Mouse (Mus musculus) lung, embryonic 14.5 days (tissue): ENCODE results near the gene Sh2b2. TPM values are rescaled to one million over a fixed set of nuclear protein-coding genes. Genes with fewer than 3 reads are reported as not detected.

Source experiments
- ATAC-seq: fragments of 200-750 bp; cut with Nextera tagmentation; 2 replicates; pipeline ENCODE4 v1.8.0; 2017; ENCODE audit warnings: mild to moderate bottlenecking, moderate TSS enrichment, moderate library complexity; ENCODE audit not compliant: insufficient read depth
- DNase-seq: peaks from one replicate; pipeline ENCODE4 v3.0.0-alpha.2; 2015
- H3K27ac ChIP-seq: fragments of 300-500 bp; sonication (generic); 2 replicates; pipeline ENCODE4 v1.5.1; 2014; ENCODE audit warnings: low read depth, mild to moderate bottlenecking, moderate library complexity
- H3K27me3 ChIP-seq: fragments of 300-500 bp; sonication (generic); 2 replicates; pipeline ENCODE4 v1.6.1; 2014; ENCODE audit warnings: low read length, control low read depth; ENCODE audit not compliant: insufficient read depth
- H3K36me3 ChIP-seq: fragments of 300-500 bp; sonication (generic); 2 replicates; pipeline ENCODE4 v1.6.1; 2014; ENCODE audit warnings: control low read depth; ENCODE audit not compliant: insufficient read depth
- H3K4me1 ChIP-seq: fragments of 300-500 bp; sonication (generic); 2 replicates; pipeline ENCODE4 v1.6.1; 2014; ENCODE audit warnings: antibody characterized with exemption, control low read depth; ENCODE audit not compliant: insufficient read depth
- H3K4me2 ChIP-seq: fragments of 300-500 bp; sonication (generic); 2 replicates; pipeline ENCODE4 v1.6.1; 2014; ENCODE audit warnings: mild to moderate bottlenecking
- H3K4me3 ChIP-seq: fragments of 300-500 bp; sonication (generic); 2 replicates; pipeline ENCODE4 v1.5.1; 2014; ENCODE audit warnings: low read depth, low read length
- H3K9ac ChIP-seq: fragments of 300-500 bp; sonication (generic); 2 replicates; pipeline ENCODE4 v1.6.1; 2014
- H3K9me3 ChIP-seq: fragments of 300-500 bp; sonication (generic); 2 replicates; pipeline ENCODE4 v1.6.1; 2016; ENCODE audit warnings: low read depth, low read length, control low read depth
- CTCF ChIP-seq: IDR thresholded peaks from 2 replicates; pipeline ENCODE4 v1.5.1; 2016; ENCODE audit warnings: antibody characterized with exemption, low read depth
- WGBS: fragments of 180-500 bp; shearing (Covaris S2); extraction: QIAGEN DNeasy Blood & Tissue Kit; methylation state at CpG from one replicate; pipeline ENCODE4 v1.1.7; 2014; 5-methylcytosine and 5-hydroxymethylcytosine counted together
- polyA plus RNA-seq: library from polyadenylated mRNA; unstranded; fragments of >200 nt; fragmentation: Nextera tagmentation; extraction: Ambion mirVana; gene quantifications from 2 replicates; pipeline ENCODE4 v1.2.1, GENCODE M21; 2014

The Sh2b2 gene
- polyA plus RNA-seq, 1 experiment from 2014 or later = 5.9 TPM

DNA sequence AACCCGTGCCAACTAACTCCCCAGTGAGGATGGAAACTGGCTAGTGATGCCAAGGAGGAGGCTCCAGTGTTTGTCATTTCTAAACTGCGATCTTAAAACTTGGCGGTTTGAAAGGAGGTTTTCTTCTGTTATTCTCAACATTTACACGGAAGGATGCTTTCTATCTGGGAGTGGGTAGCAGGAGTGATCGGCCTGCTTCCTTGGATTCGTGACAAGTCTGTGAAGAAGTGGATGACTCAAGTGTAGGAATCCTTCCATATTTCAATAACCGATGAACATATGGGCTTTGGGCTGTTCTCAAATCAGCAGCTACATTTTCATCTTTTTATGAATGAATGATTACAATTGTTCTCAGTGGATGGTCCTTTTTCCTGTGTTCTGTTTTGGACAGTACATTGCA lies 38.8 kb upstream of the Sh2b2 start:
- no peak for TF ChIP-seq CTCF
- Histone ChIP-seq H3K27me3 (no peaks in the 10 kb centered on the region), H3K9me3 (no peaks in the 10 kb centered on the region), H3K4me1 (no peaks in the 10 kb centered on the region), H3K4me2 (no peak overlapping the region), H3K36me3 (peaks cover 71% of the 10 kb centered on the region), H3K27ac (no peak overlapping the region), H3K9ac (no peak overlapping the region), H3K4me3 (no peak overlapping the region)
- no peak for DNase-seq
- ATAC-seq = no peak
- 85% methylated on average over 7 of the region's 7 CpGs for WGBS

DNA sequence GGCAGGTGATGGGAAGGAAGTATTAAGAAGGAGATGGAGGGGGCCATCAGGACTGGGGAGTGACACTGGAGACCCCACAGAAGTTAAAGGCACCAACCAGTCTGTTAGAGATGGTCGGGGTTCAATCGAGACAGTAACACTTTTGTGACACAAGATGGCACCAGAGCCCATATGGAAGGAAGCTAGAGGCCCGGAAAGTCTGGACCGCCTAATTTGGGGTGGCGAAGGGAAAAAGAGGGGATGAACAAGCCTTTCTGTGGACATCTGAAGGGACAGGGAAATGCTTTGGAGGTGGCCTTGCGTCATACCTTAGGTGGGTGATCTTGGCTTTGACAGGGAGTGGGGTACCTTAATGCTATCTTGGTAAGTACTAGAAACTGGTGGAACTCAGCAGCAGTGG lies 35.0 kb upstream of the Sh2b2 start:
- Histone ChIP-seq H3K4me2 (no peak overlapping the region), H3K9ac (no peak overlapping the region), H3K9me3 (no peaks in the 10 kb centered on the region), H3K4me1 (no peaks in the 10 kb centered on the region), H3K4me3 (no peak overlapping the region), H3K36me3 (peaks cover 83% of the 10 kb centered on the region), H3K27ac (no peak overlapping the region), H3K27me3 (no peaks in the 10 kb centered on the region)
- ATAC-seq = no peak
- 50% methylated on average over 6 of the region's 6 CpGs for WGBS
- peak; percentile 75 for TF ChIP-seq CTCF
- DNase-seq = peak; percentile 72

- Histone ChIP-seq H3K27ac (no peak overlapping the region), H3K4me1 (no peaks in the 10 kb centered on the region), H3K9ac (no peak overlapping the region), H3K4me3 (no peak overlapping the region), H3K36me3 (peaks cover 70% of the 10 kb centered on the region), H3K4me2 (no peak overlapping the region), H3K27me3 (no peaks in the 10 kb centered on the region), H3K9me3 (no peaks in the 10 kb centered on the region)
- no peak for TF ChIP-seq CTCF
- 91% methylated on average over 43 of the region's 43 CpGs for WGBS
- DNase-seq (no peak), ATAC-seq (no peak)
Observed at GRCm38 (mm10) chr5:136274739-136275138, 28.4 kb upstream of the Sh2b2 start.

GRCm38 (mm10) chr5:136269937-136270336 lies 23.6 kb upstream of the Sh2b2 start:
- H3K27ac ChIP-seq = no peak overlapping the region
- H3K9ac ChIP-seq = no peak overlapping the region
- DNase-seq (peak; percentile 49), ATAC-seq (no peak)
- H3K4me3 ChIP-seq = no peak overlapping the region
- no peak overlapping the region for H3K4me2 ChIP-seq
- TF ChIP-seq CTCF = no peak
- H3K4me1 ChIP-seq = no peaks in the 10 kb centered on the region
- WGBS = 47% methylated on average over 4 of the region's 4 CpGs
- H3K27me3 ChIP-seq = no peaks in the 10 kb centered on the region
- peaks cover 24% of the 10 kb centered on the region for H3K36me3 ChIP-seq
- no peaks in the 10 kb centered on the region for H3K9me3 ChIP-seq

DNA sequence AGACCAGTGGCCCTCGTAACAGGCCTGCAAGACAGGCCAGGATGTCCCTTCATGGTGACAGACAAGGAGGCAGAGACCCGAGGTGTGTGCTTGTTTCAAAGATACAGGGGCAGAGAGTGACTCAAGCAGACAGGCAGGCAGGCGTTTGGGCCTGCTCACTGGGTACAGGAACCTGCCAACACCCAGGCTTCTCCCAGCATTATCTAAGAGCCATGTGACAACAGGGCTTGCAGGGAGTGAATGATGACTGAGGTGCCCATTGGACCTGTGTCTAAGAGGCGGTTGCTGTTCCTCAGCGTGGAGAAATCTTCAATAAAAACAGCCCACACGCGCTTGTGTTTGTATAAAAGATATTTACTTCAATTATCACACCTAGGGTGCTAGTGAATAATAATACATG lies 19.7 kb upstream of the Sh2b2 start:
- Histone ChIP-seq H3K4me2 (no peak overlapping the region), H3K4me3 (no peak overlapping the region), H3K4me1 (no peaks in the 10 kb centered on the region), H3K36me3 (no peaks in the 10 kb centered on the region), H3K27me3 (no peaks in the 10 kb centered on the region), H3K9ac (no peak overlapping the region), H3K27ac (no peak overlapping the region), H3K9me3 (no peaks in the 10 kb centered on the region)
- no peak for TF ChIP-seq CTCF
- DNase-seq (no peak), ATAC-seq (no peak)
- 61% methylated on average over 7 of the region's 7 CpGs for WGBS

DNA sequence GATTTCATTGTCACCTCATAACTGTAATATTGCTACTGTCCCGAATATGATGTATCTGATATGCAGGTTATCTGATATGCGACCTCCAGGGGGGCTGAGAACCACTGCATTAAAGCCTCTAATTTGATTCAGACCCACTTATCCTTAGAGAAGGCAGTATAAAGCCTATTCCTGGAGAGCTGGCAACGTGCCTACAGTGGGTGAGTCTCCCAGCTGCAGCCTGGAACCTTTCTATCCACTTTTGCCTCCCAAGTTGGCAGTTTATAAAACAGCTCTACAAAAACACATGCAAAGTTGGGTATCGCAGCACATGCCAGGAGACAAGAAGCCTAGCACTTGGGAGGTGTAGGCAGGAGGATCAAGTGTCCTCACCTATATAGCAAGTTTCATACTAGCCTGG lies 17.0 kb upstream of the Sh2b2 start:
- H3K27ac ChIP-seq = no peak overlapping the region
- no peak overlapping the region for H3K9ac ChIP-seq
- H3K4me3 ChIP-seq = no peak overlapping the region
- H3K36me3 ChIP-seq = no peaks in the 10 kb centered on the region
- DNase-seq (no peak), ATAC-seq (no peak)
- no peaks in the 10 kb centered on the region for H3K9me3 ChIP-seq
- no peak for TF ChIP-seq CTCF
- no peak overlapping the region for H3K4me2 ChIP-seq
- no peaks in the 10 kb centered on the region for H3K27me3 ChIP-seq
- H3K4me1 ChIP-seq = no peaks in the 10 kb centered on the region
- WGBS = 72% methylated on average over 4 of the region's 4 CpGs

GRCm38 (mm10) chr5:136258919-136259318 lies 12.6 kb upstream of the Sh2b2 start:
- H3K4me3 ChIP-seq = no peak overlapping the region
- H3K27ac ChIP-seq = no peak overlapping the region
- peaks cover 3% of the 10 kb centered on the region; the same call in 1 of the 2 replicates for H3K36me3 ChIP-seq
- DNase-seq = peak; percentile 85
- no peak overlapping the region for H3K4me2 ChIP-seq
- WGBS = 31% methylated on average over 6 of the region's 6 CpGs
- no peak overlapping the region for H3K9ac ChIP-seq
- peak; percentile 85 for TF ChIP-seq CTCF
- ATAC-seq = peak; percentile 70; the same call in 1 of the 2 replicates
- H3K27me3 ChIP-seq = no peaks in the 10 kb centered on the region
- H3K9me3 ChIP-seq = no peaks in the 10 kb centered on the region
- no peaks in the 10 kb centered on the region for H3K4me1 ChIP-seq

DNA sequence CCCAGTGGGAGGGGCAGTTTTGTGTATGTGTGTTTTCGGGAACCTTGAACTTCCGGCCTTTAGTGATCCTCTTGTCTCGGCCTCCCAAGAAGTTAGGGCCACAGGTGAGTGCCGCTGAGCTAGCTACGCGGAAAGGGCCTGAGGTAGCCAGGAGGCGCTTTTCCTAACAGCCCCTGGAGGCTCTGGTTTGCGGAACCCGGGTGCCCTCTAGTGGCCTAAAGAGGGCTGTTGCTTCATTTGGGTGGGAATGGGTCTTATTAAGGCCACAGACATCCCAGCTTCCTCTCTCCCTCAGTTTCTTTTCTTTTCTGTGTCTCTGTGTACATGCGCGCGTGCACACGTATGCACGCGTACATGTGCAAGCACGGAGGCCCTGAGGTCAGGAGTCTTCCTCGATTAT lies 6.5 kb upstream of the Sh2b2 start:
- DNase-seq (peak; percentile 93), ATAC-seq (peak; percentile 67; the same call in 1 of the 2 replicates)
- H3K9ac ChIP-seq = no peak overlapping the region
- TF ChIP-seq CTCF = peak; percentile 93
- H3K27me3 ChIP-seq = no peaks in the 10 kb centered on the region
- no peak overlapping the region for H3K4me2 ChIP-seq
- no peak overlapping the region for H3K4me3 ChIP-seq
- 10% methylated on average over 17 of the region's 17 CpGs for WGBS
- H3K4me1 ChIP-seq = no peaks in the 10 kb centered on the region
- no peaks in the 10 kb centered on the region for H3K9me3 ChIP-seq
- peaks cover 3% of the 10 kb centered on the region; the same call in 1 of the 2 replicates for H3K36me3 ChIP-seq
- no peak overlapping the region for H3K27ac ChIP-seq
